Mouse (Mus musculus) gastrocnemius, adult 8-10 months (tissue): ENCODE data around the gene Pfdn4. TPM values are rescaled to one million over a fixed set of nuclear protein-coding genes. Genes with fewer than 3 reads are reported as not detected.
"Not testable (repeated sequence)": the region's sequence is repeated elsewhere in the genome, so short reads cannot be mapped to it uniquely, and the experiment has no call there.

Experiments used
- DNase-seq, 2 experiments: peaks; one replicate each; pipeline ENCODE4 v3.0.0; 2022; ENCODE audit warnings: low spot score in 2 of 2
- total RNA-seq, 4 experiments: library from RNA; stranded (reverse); gene quantifications; 2 replicates each; pipeline ENCODE4 v1.2.4; 2022

The Pfdn4 gene
- total RNA-seq: 10 to 100 TPM in 3 of 4 experiments, 1 to 10 TPM in 1; 8.3 to 15.2 (median 10.4) TPM

GRCm38 (mm10) chr2:170496154-170496930 is at the start of gene Pfdn4:
TSS of gene Pfdn4 (plus strand) at chr2:170496428.
- DNase-seq: no peak

GRCm38 (mm10) chr2:170446843-170447383 is 49.3 kb upstream of the Pfdn4 start:
- DNase-seq: no peak

GRCm38 (mm10) chr2:170447651-170448050 is 48.6 kb upstream of the Pfdn4 start:
- DNase-seq: no peak

DNA sequence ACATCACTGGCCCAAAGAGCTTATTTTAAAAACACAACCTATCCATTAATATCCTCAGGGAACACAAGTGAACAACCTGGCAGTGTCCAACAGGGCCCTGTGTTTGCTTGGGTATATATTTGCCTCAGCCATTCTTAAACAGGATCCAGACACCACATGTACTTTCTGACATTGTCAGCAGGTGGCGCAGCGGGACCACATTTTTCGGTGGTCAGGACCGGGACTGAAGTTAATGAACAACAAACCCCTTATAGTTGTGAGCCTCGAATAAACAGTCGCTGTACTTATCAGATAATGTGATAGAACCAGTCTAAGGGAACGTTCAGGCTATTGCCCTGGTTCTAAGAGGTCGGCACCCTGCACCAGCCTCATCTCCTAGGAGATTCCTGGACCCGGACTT is 45.3 kb upstream of the Pfdn4 start:
- DNase-seq: peak; percentile 45

GRCm38 (mm10) chr2:170453809-170454208 is 42.4 kb upstream of the Pfdn4 start:
- not testable (repeated sequence) for DNase-seq

- no peak for DNase-seq
Measured at GRCm38 (mm10) chr2:170459183-170459582, 37.0 kb upstream of the Pfdn4 start.

DNA sequence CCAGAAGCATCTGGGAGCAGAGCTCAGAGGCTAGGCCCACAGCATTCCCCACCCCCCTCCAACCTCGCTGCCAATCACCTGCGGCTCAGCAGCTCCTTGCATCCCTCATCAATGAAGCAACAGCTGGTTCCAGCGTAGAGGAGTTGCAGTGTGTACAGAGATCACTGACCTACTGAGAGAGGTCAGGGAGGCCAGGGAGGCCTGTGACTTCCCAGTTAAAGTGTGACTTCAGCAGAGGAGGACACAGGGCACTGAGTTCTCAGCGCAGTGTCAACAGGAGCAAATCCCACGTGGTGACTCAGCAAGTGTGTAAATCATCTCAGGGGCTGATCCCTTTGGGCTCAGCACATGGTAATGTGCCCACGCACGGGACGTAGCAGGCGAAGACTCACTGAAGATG is 36.4 kb upstream of the Pfdn4 start:
- DNase-seq: no peak

GRCm38 (mm10) chr2:170461652-170462051 is 34.6 kb upstream of the Pfdn4 start:
- DNase-seq: no peak

DNA sequence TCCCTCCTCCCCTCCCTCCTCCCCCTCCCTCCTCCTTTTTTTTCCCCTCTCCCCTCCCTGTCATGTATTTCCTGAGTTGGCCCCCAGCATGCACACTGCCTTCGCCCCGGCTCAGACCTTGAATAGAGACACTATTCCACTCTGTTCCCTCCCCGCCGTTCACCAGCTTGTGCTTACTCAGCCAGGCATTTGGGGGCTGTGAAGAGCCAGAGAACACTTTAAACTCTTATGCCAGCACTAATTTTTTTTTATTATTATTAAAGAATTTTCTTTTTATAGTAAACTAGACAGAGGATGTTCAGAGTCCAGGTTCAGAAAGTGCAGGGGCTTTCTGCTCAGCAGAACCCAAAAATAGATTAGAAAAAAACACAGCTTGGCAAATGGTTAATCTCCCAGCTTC is 31.4 kb upstream of the Pfdn4 start:
- no peak for DNase-seq

DNA sequence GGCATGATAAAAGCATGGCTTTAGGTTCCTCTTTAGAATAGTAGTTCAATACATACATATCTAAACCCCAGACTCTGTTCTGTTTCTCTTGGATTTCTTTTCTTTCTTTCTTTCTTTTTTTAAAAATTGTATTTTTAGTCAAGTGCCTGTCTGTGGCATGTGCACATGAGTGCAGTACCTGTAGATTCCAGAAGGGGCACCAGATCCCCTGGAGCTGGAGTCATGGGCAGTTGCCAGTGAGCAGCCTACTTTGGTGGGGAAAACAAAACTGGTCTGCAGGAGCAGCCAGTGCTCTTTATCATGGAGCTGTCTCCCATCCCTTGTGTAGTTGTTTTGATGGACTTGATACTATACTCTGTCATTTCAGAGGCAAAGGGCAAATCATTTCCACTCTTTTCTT is 28.2 kb upstream of the Pfdn4 start:
- no peak for DNase-seq

- DNase-seq: no peak
Measured at GRCm38 (mm10) chr2:170469616-170470308, 26.5 kb upstream of the Pfdn4 start.

DNA sequence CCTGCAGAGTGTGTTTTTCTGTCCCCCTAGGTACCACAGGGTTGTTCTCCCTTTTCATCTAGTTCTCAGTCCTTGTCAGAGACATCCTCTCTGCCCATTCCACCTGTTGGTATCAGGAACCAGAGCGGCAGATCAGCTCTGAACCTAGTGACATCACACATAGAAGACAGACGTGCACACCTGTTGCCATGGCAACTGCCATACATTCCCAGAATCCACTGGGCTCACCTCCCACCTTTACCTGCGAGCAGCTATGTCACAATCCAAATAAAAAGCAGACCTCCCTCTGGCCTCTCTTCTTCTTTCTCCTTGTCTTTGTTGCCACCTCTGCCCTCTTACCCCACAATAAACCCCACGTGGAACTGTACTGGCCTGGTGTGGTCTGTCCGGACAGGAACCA is 25.6 kb upstream of the Pfdn4 start:
- no peak for DNase-seq

DNA sequence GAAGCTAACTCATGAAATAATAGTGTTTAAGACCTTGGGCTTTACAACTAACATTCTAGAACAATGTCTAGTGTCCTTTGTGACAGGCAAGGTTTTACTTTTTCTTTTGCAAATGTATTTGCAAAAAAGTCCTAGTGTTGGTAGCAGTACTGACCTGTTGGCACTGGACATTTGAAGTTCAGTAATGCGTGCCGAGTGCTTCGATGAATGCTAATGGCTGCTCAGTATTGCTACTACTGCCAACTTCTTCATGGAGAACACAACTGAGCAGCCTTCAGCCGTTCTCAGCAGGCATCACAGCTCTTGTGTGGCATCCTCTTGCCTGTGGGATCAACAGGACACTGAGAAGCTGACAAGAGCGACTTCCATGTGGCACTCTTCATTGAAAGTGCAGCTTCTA is 22.1 kb upstream of the Pfdn4 start:
- no peak for DNase-seq

- no peak for DNase-seq
Measured at GRCm38 (mm10) chr2:170475164-170475563, 21.1 kb upstream of the Pfdn4 start.

- DNase-seq: no peak
Measured at GRCm38 (mm10) chr2:170476215-170476614, 20.0 kb upstream of the Pfdn4 start.

DNA sequence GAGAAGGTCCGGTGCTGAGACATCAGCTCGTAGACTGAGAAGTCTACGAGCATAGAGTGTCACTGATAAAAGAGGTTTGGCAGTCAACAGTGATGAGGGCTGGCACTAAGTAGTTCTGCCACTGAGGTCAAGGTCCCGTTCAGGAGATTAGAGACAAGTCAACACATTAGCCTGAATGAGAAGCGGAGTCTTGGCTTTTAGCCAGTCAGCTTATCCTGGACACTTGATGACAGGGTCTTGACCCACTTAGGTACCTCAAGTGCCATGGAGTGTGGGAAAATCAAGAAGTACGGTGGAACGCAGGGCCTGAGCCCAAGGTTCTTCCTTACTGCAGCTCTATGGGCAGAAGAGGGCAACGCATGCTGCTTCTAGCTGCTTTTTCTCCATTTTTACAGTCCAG is 19.6 kb upstream of the Pfdn4 start:
- DNase-seq: no peak

- DNase-seq: no peak
Measured at GRCm38 (mm10) chr2:170482019-170482540, 14.1 kb upstream of the Pfdn4 start.

DNA sequence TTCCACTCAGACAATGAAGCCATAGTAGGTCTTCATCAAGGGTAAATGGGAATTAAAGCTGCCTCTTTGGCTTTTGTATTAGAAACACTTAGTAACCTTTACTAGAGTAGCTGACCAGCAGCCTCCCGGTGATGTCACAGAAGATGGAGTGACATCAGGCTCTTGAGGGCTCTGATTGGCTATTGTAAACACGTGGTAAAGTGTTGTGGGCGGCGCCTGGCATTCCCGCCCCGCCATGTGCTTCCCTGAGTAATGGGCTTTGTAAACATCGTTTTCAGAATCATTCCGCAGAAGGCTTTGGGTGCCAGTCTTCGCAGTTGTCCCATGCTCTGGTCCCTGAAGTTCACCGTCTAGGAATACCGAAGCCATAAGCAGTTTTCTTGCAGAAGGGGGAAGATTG is 12.3 kb upstream of the Pfdn4 start:
- DNase-seq: no peak

- DNase-seq: no peak
Measured at GRCm38 (mm10) chr2:170487202-170487601, 9.0 kb upstream of the Pfdn4 start.

DNA sequence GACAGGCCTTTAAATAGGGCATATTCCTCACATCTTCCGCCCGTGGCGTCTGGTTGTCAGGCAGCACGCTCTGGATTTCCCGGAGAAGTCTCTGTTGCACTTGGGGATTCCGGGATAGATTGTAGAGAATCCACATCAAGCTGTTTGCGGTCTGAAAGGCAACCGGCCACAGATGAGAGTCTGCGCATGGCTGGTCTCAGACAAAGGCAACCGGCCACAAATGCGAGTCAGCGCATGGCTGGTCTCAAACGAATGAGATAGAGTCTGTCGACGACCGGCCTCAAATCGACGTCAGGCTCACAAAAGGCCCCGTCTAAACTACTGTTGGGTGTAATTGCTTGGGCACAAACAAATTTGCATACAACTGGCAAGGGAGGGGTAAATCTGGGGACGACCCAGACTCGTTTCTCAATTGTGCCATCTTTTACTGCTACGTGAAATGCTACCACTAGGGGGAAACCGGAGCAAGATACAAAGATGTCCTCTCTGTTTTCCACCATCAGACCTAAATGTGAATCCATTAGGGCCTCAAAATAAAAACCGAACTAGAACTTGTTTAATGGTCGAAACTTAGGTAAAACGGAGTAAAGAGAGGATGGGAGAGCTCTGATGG is 8.2 kb upstream of the Pfdn4 start:
- no peak for DNase-seq

DNA sequence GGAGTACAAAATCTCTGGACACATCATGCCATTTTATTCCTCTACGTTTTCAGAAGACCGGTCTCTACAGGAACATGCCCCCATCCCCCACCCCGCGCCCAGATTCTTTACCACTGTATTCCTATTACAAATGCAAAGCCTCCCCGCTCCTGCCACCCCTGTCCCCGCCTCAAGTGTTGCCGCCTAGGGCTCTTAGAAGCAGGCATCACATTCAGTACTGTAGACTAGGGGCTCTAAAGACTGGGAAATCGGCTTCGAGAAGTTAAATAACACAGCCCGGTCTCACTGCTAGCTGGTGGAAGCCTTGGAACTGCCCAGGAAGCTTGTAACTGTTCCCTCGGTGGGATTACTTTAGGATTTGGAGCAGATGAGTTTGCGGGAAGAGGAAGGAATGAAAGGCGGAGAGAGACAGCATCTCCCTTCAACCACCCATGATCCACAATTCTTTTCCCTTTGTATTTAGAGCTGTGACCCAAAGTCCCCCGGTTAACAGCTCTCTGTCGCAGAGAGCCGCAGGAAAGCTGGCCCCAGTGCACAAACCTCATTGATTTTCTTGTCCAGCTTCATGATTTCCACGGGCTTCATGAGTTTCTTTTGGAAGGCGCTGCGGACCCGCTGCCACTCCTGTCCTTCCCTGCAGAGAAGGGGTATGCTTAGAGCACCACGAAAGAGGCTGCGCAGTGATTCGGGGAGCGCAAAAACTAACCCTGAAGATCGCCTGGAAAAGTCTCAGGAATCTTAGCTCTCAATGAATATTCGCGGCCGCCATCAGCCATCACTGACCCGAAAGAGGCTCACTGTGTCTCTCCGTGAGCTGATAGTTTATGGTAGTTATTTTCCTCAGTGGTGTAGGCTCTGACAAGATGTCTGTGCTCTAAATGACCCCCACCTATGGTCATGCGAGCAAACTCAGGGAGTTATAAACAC is 1.2 kb upstream of the Pfdn4 start:
- no peak for DNase-seq
